Mouse (Mus musculus) forebrain, embryonic 12.5 days (tissue): Measurements from ENCODE around the gene Vash1. TPM values are rescaled to one million over a fixed set of nuclear protein-coding genes. Genes with fewer than 3 reads are reported as not detected.

Source experiments
- ATAC-seq: fragments of 200-750 bp; cut with Nextera tagmentation; 2 replicates; pipeline ENCODE4 v1.8.0; 2017; ENCODE audit warnings: moderate TSS enrichment; ENCODE audit not compliant: low FRiP score
- H3K27ac ChIP-seq: fragments of 300-500 bp; sonication (generic); 2 replicates; pipeline ENCODE4 v1.5.1; 2016; ENCODE audit warnings: mild to moderate bottlenecking
- H3K27me3 ChIP-seq: fragments of 300-500 bp; sonication (generic); 2 replicates; pipeline ENCODE4 v1.6.1; 2016; ENCODE audit warnings: mild to moderate bottlenecking
- H3K36me3 ChIP-seq: fragments of 300-500 bp; sonication (generic); replicated peaks from 2 replicates; pipeline ENCODE4 v1.6.1; 2016; ENCODE audit warnings: mild to moderate bottlenecking
- H3K4me1 ChIP-seq: fragments of 300-500 bp; sonication (generic); 2 replicates; pipeline ENCODE4 v1.6.1; 2016
- H3K4me2 ChIP-seq: fragments of 300-500 bp; sonication (generic); 2 replicates; pipeline ENCODE4 v1.6.1; 2016; ENCODE audit warnings: mild to moderate bottlenecking, moderate library complexity
- H3K4me3 ChIP-seq: fragments of 300-500 bp; sonication (generic); replicated peaks from 2 replicates; pipeline ENCODE4 v1.5.1; 2016; ENCODE audit warnings: mild to moderate bottlenecking
- H3K9ac ChIP-seq: fragments of 300-500 bp; sonication (generic); 2 replicates; pipeline ENCODE4 v1.6.1; 2016; ENCODE audit warnings: mild to moderate bottlenecking
- H3K9me3 ChIP-seq: fragments of 300-500 bp; sonication (generic); 2 replicates; pipeline ENCODE4 v1.6.1; 2016
- WGBS: fragments of 180-500 bp; shearing (Covaris S2); methylation state at CpG from one replicate; pipeline ENCODE4 v1.1.7; 2016; 5-methylcytosine and 5-hydroxymethylcytosine counted together
- polyA plus RNA-seq: library from polyadenylated mRNA; unstranded; fragments of >200 nt; fragmentation: Nextera tagmentation; extraction: Ambion mirVana; gene quantifications from 2 replicates; pipeline ENCODE4 v1.2.1, GENCODE M21; 2016

Gene Vash1
- polyA plus RNA-seq, 1 experiment from 2014 or later, result 29.8 TPM

DNA sequence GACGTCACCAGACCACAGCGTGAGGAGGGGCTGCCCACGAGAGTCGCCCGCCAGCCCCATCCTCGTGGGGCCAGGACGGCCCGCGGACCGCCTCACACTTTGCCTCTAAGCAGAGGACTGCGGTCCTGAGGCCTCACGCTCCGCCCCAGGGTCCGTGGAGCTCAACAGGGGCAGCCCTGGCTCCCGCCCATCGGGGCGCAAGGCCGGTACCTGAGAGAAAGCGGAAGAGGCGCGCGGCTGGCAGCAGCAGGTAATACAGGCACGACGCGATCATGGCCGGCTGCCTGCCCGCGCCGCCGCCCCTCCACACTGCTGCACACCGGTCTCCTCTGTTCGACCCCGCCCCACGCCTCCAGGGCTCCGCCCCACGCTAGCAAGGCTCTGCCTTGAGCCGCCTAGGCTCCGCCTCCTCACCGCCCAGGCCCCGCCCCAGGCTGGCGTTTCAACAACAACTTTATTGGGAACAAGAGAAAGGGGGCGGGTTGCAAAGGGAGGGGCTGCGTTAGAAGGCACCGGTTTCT, 47.7 kb downstream of the Vash1 start, which contains the start of gene Angel1:
Angel1 (minus strand) TSS at position 341 of the 521 bp plus-strand sequence.
- Histone ChIP-seq H3K27ac (peak within 1 kb of the TSS; percentile 65; the same call in 1 of the 2 replicates), H3K9me3 (no peaks in the 10 kb centered on the region), H3K9ac (peak within 1 kb of the TSS; percentile 78), H3K4me3 (peak within 1 kb of the TSS; percentile 77), H3K4me1 (peaks cover 13% of the 10 kb centered on the region), H3K36me3 (0 out of 2 replicates have a peak, but pooled peaks cover 3% of the 10 kb centered on the region), H3K4me2 (peak within 1 kb of the TSS; percentile 95), H3K27me3 (no peaks in the 10 kb centered on the region)
- peak; percentile 100 for ATAC-seq
- WGBS, result under 1% methylated on average over 44 of the region's 44 CpGs

DNA sequence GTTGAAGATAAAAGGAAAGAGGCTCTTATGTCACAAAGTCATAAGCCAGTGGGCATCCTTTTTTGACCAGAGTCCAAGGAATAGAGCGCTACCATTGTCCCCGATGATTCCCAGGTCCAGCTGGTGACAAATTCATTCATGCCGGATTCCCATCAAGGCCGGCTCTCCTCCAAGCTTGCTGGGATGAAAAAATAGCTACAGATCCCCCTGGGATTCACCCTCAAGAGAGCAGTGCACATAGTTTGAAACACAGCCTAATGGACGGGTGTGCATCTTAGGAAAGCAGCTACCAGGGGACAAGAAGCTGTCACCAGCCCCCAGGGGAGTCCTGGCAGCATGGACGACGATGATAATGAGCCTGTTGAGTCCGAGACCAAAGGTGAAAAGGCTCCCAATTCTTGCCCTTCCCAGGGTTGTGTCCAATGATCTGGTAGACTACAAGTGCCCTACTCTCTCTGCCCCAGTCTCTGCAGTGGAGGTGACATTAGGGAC, 55.9 kb downstream of the Vash1 start, which contains the start of gene Lrrc74a:
Lrrc74a (plus strand) TSS at position 51 of the 492 bp plus-strand sequence.
- no peak within 1 kb of the TSS for H3K27ac ChIP-seq
- H3K4me1 ChIP-seq, result no peaks in the 10 kb centered on the region
- no peaks in the 10 kb centered on the region for H3K9me3 ChIP-seq
- WGBS, result 83% methylated on average over 8 of the region's 8 CpGs
- no peak within 1 kb of the TSS for H3K4me3 ChIP-seq
- H3K4me2 ChIP-seq, result no peak within 1 kb of the TSS
- no peak for ATAC-seq
- H3K27me3 ChIP-seq, result no peaks in the 10 kb centered on the region
- H3K36me3 ChIP-seq, result no peaks in the 10 kb centered on the region
- no peak within 1 kb of the TSS for H3K9ac ChIP-seq

Other genes starting within 250 kb of the Vash1 start
- gene Angel1, start 47.8 kb downstream of the Vash1 start, polyA plus RNA-seq, result 13.3 and 13.6 TPM in 2 replicates
- not detected in 2 replicates for gene Lrrc74a, start 55.7 kb downstream of the Vash1 start, polyA plus RNA-seq
- 74.8 and 81.9 TPM in 2 replicates for gene Irf2bpl, start 206.1 kb downstream of the Vash1 start, polyA plus RNA-seq